Mouse (Mus musculus) ES-E14 (cell line): ENCODE data around the gene Thoc6.

Source experiments
- CHD2 ChIP-seq: IDR thresholded peaks from 2 replicates; pipeline ENCODE4 v1.6.1; 2014; ENCODE audit warnings: mild to moderate bottlenecking, low read depth, low read length, inconsistent platforms
- HCFC1 ChIP-seq: IDR thresholded peaks from 2 replicates; pipeline ENCODE4 v1.6.1; 2012; ENCODE audit warnings: low read length, inconsistent platforms, borderline replicate concordance; ENCODE audit not compliant: insufficient read depth
- MAFK ChIP-seq: IDR thresholded peaks from 2 replicates; pipeline ENCODE4 v1.6.1; 2014; ENCODE audit warnings: mild to moderate bottlenecking, low read depth, low read length, inconsistent platforms; ENCODE audit not compliant: insufficient read depth
- ZC3H11A ChIP-seq: IDR thresholded peaks from 2 replicates; pipeline ENCODE4 v1.6.1; 2012; ENCODE audit warnings: low read depth, mild to moderate bottlenecking, inconsistent platforms, low read length, borderline replicate concordance
- ZNF384 ChIP-seq: IDR thresholded peaks from 2 replicates; pipeline ENCODE4 v1.6.1; 2012; ENCODE audit warnings: low read depth, low read length, inconsistent platforms

- TF ChIP-seq CHD2 = no peak
- TF ChIP-seq HCFC1 = no peak
- TF ChIP-seq ZC3H11A = no peak
- no peak for TF ChIP-seq ZNF384
- TF ChIP-seq MAFK = no peak
Observed at GRCm38 (mm10) chr17:23627813-23628212, 45.9 kb downstream of the Thoc6 start.
